In the genomic region with DNA sequence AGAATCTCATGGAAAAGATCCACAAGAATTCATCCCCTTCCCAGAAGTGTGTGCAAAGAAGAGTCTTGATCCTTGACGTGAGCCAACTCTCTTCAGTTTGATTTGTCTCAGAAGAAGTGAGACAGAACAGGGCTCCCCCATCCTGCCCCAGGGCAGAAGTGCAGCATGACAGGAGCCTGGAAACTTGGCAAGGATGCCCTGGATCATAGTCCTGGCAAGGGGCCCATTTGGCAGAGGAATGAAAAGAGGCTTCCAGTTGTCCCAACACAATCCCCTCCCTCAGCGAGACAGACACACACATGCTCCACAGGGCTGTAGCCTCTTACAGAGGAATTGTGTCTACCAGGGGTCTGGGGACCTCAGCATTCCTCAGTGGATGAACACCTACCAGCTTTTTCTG, we compare ENCODE assay signal across 10 mouse cellular contexts.
DNase-seq lines count a peak whose midpoint lies in the region; ATAC-seq lines count a peak whose summit lies in the region.
"Had no signal": no experiment of that assay in that cellular context is flagged by ENCODE, and none has a peak within 500 bp of the region (broad histone marks: within the 10 kb centered on the region; RNA-seq: fewer than 3 reads in every experiment).

No protein-coding gene starts in this region.

- H3K36me3 ChIP-seq in hindbrain, embryonic 14.5 days (replicated peaks; ENCODE audit: control insufficient read depth, insufficient read depth): no peaks in the 10 kb centered on the region
- no peaks in the 10 kb centered on the region for H3K36me3 ChIP-seq in hindbrain, embryonic 11.5 days (ENCODE audit: control insufficient read depth, insufficient read depth, low read length)
- no peaks in the 10 kb centered on the region for H3K36me3 ChIP-seq in heart, embryonic 16.5 days (ENCODE audit: control insufficient read depth, insufficient read depth)
- H3K36me3 ChIP-seq: G1E; limb, embryonic 12.5 days had no signal

- no peak overlapping the region for H3K4me3 ChIP-seq in hindbrain, embryonic 14.5 days (replicated peaks; ENCODE audit: low read length)
- no peak overlapping the region for H3K4me3 ChIP-seq in hindbrain, embryonic 11.5 days (ENCODE audit: low read depth, low read length)
- H3K4me3 ChIP-seq in heart, embryonic 16.5 days (ENCODE audit: low read length): no peak overlapping the region
- H3K4me3 ChIP-seq: limb, embryonic 12.5 days had no signal

- peak; percentile 69 for DNase-seq in hindbrain, embryonic 14.5 days (ENCODE audit: low spot score)
- DNase-seq in hindbrain, embryonic 11.5 days (ENCODE audit: low spot score): no peak
- peak; percentile 2 for DNase-seq in 3T3-L1 (ENCODE audit: low read depth, low spot score)
- peak; percentile 22 to 56 for DNase-seq in adrenal gland, postnatal 4 days (ENCODE audit: low spot score in 2 of 2)
- peak; percentile 23 to 24 for DNase-seq in layer of hippocampus, postnatal 36 days
- DNase-seq in embryo, embryonic 10.5 days (ENCODE audit: low spot score): no peak

- no peaks in the 10 kb centered on the region for H3K9me3 ChIP-seq in hindbrain, embryonic 14.5 days (ENCODE audit: control insufficient read depth, low read length)
- H3K9me3 ChIP-seq in hindbrain, embryonic 11.5 days (ENCODE audit: control insufficient read depth, low read length): no peaks in the 10 kb centered on the region
- H3K9me3 ChIP-seq in heart, embryonic 16.5 days (replicated peaks; ENCODE audit: control insufficient read depth, low read length): no peaks in the 10 kb centered on the region
- H3K9me3 ChIP-seq: limb, embryonic 12.5 days had no signal

- peak; percentile 52; the same call in 1 of the 2 replicates for ATAC-seq in hindbrain, embryonic 14.5 days (ENCODE audit: low FRiP score)
- no peak for ATAC-seq in hindbrain, embryonic 11.5 days (ENCODE audit: low FRiP score)
- peak; percentile 59 for ATAC-seq in heart, embryonic 16.5 days (replicated peaks; ENCODE audit: extremely low read depth, insufficient read depth, low FRiP score)
- no peak for ATAC-seq in inflammation-experienced regulatory T-cells, adult 6 months

- 0 out of 2 replicates have a peak, but pooled peaks cover 4% of the 10 kb centered on the region for H3K4me1 ChIP-seq in hindbrain, embryonic 14.5 days (replicated peaks; ENCODE audit: control insufficient read depth, insufficient read depth, low read length)
- H3K4me1 ChIP-seq in hindbrain, embryonic 11.5 days (replicated peaks; ENCODE audit: control insufficient read depth, insufficient read depth, low read length): no peaks in the 10 kb centered on the region
- peaks cover 26% of the 10 kb centered on the region for H3K4me1 ChIP-seq in heart, embryonic 16.5 days (ENCODE audit: control insufficient read depth, insufficient read depth, low read length)

- no peaks in the 10 kb centered on the region for H3K27me3 ChIP-seq in hindbrain, embryonic 14.5 days (ENCODE audit: control insufficient read depth, insufficient read depth, low read length)
- no peaks in the 10 kb centered on the region for H3K27me3 ChIP-seq in hindbrain, embryonic 11.5 days (ENCODE audit: control insufficient read depth, insufficient read depth, low read length)
- H3K27me3 ChIP-seq in heart, embryonic 16.5 days (ENCODE audit: control insufficient read depth, insufficient read depth, low read length): 0 out of 2 replicates have a peak, but pooled peaks cover 2% of the 10 kb centered on the region

- H3K4me2 ChIP-seq in hindbrain, embryonic 14.5 days (replicated peaks): no peak overlapping the region
- no peak overlapping the region for H3K4me2 ChIP-seq in hindbrain, embryonic 11.5 days (replicated peaks; ENCODE audit: low read depth, low read length)
- H3K4me2 ChIP-seq in heart, embryonic 16.5 days (ENCODE audit: low read depth, low read length): no peak overlapping the region
- H3K4me2 ChIP-seq: limb, embryonic 12.5 days had no signal

- WGBS in hindbrain, embryonic 14.5 days: 51% methylated on average over 2 of the region's 2 CpGs
- WGBS in hindbrain, embryonic 11.5 days: 85% methylated on average over 2 of the region's 2 CpGs
- 16% methylated on average over 2 of the region's 2 CpGs for WGBS in heart, embryonic 16.5 days

- no peak overlapping the region for H3K27ac ChIP-seq in hindbrain, embryonic 14.5 days
- no peak overlapping the region for H3K27ac ChIP-seq in hindbrain, embryonic 11.5 days (ENCODE audit: low read depth, low read length)
- H3K27ac ChIP-seq in heart, embryonic 16.5 days (ENCODE audit: low read length): no peak overlapping the region
- H3K27ac ChIP-seq: limb, embryonic 12.5 days had no signal

- H3K9ac ChIP-seq in hindbrain, embryonic 14.5 days: no peak overlapping the region
- H3K9ac ChIP-seq in hindbrain, embryonic 11.5 days (ENCODE audit: low read depth, low read length): no peak overlapping the region
- no peak overlapping the region for H3K9ac ChIP-seq in heart, embryonic 16.5 days (ENCODE audit: low read length)
- H3K9ac ChIP-seq: limb, embryonic 12.5 days had no signal

Comparison
In these comparisons a context has a peak if more than half of its experiments do, and no peak if none do; other contexts are left out.
1. ATAC-seq: peak in hindbrain, embryonic 14.5 days (single experiment) and heart, embryonic 16.5 days (single experiment); none in hindbrain, embryonic 11.5 days (single experiment) and inflammation-experienced regulatory T-cells, adult 6 months (single experiment).
2. DNase-seq: peak in hindbrain, embryonic 14.5 days (single experiment), 3T3-L1 (single experiment), adrenal gland, postnatal 4 days (2 of 2) and layer of hippocampus, postnatal 36 days (2 of 2); none in hindbrain, embryonic 11.5 days (single experiment) and embryo, embryonic 10.5 days (single experiment).